Mouse (Mus musculus) lung, adult 2 months (tissue): ENCODE measurements around the gene Yjefn3.

Source experiments
- CTCF ChIP-seq: fragments of 200-500 bp; IDR thresholded peaks from 2 replicates; pipeline ENCODE4 v1.5.1; 2011; ENCODE audit warnings: mild to moderate bottlenecking, low read length, control low read depth; ENCODE audit not compliant: insufficient read depth
- POLR2A ChIP-seq: fragments of 200-500 bp; IDR thresholded peaks from 2 replicates; pipeline ENCODE4 v1.6.1; 2011; ENCODE audit warnings: low read depth, mild to moderate bottlenecking, control low read depth, low read length, borderline replicate concordance; ENCODE audit errors: extremely low read depth

GRCm38 (mm10) chr8:69918506-69918905 is 16.0 kb upstream of the Yjefn3 start:
- no peak for TF ChIP-seq CTCF
- TF ChIP-seq POLR2A, result no peak
